Mouse (Mus musculus) myocyte (in vitro differentiated cells): ENCODE measurements at regions not wholly inside any gene's neighbourhood (a gene's known extent, or its start where the extent isn't known, plus 50 kb on each side); places are given as distances from the start of the nearest gene placed in this dataset.

Experiments used
- H3K27me3 ChIP-seq: one replicate; pipeline ENCODE4 v1.6.1; 2011; ENCODE audit not compliant: control insufficient read depth, insufficient read depth, insufficient read length
- H3K36me3 ChIP-seq: one replicate; pipeline ENCODE4 v1.6.1; 2011; ENCODE audit not compliant: control insufficient read depth, insufficient read depth
- H3K4me2 ChIP-seq: one replicate; pipeline ENCODE4 v1.6.1; 2011; ENCODE audit warnings: low read depth, control low read depth
- H3K4me3 ChIP-seq: one replicate; pipeline ENCODE4 v1.5.1; 2011; ENCODE audit warnings: mild to moderate bottlenecking, control low read depth, moderate library complexity
- H3K79me2 ChIP-seq: one replicate; pipeline ENCODE4 v1.6.1; 2011; ENCODE audit not compliant: control insufficient read depth, insufficient read depth
- H3ac ChIP-seq: one replicate; pipeline ENCODE4 v1.6.1; 2011; ENCODE audit not compliant: control insufficient read depth, insufficient read length
- CEBPB ChIP-seq: IDR thresholded peaks from 2 replicates; pipeline ENCODE4 v1.6.1; 2011; ENCODE audit warnings: mild to moderate bottlenecking, moderate library complexity; ENCODE audit not compliant: poor library complexity, insufficient read depth, severe bottlenecking
- E2F4 ChIP-seq: IDR thresholded peaks from one replicate; pipeline ENCODE4 v1.6.1; 2011; ENCODE audit warnings: mild to moderate bottlenecking, control low read depth, moderate library complexity; ENCODE audit not compliant: insufficient read depth
- MYOD1 ChIP-seq, 3 experiments: IDR thresholded peaks; one replicate each; pipeline ENCODE4 v1.6.1; 2011; ENCODE audit warnings: control low read depth in 2 of 3, low read depth in 2 of 3, mild to moderate bottlenecking in 2 of 3, moderate library complexity in 1 of 3; ENCODE audit not compliant: insufficient read length in 2 of 3, control insufficient read depth in 1 of 3
- MYOG ChIP-seq, 3 experiments: IDR thresholded peaks; one replicate each; pipeline ENCODE4 v1.6.1; 2011; ENCODE audit warnings: control low read depth in 2 of 3, low read depth in 2 of 3, mild to moderate bottlenecking in 2 of 3; ENCODE audit not compliant: insufficient read length in 2 of 3, control insufficient read depth in 1 of 3, insufficient read depth in 1 of 3
- POLR2A ChIP-seq: IDR thresholded peaks from one replicate; pipeline ENCODE4 v1.6.1; 2011; ENCODE audit warnings: low read depth, mild to moderate bottlenecking, control low read depth, moderate library complexity; ENCODE audit not compliant: insufficient read length
- POLR2AphosphoS2 ChIP-seq: IDR thresholded peaks from one replicate; pipeline ENCODE4 v1.6.1; 2011; ENCODE audit warnings: low read depth, control low read depth; ENCODE audit not compliant: insufficient read length
- REST ChIP-seq: IDR thresholded peaks from one replicate; pipeline ENCODE4 v1.6.1; 2011; ENCODE audit warnings: mild to moderate bottlenecking, control low read depth, moderate library complexity; ENCODE audit not compliant: insufficient read depth, insufficient read length
- SRF ChIP-seq: IDR thresholded peaks from one replicate; pipeline ENCODE4 v1.6.1; 2011; ENCODE audit warnings: low read depth; ENCODE audit not compliant: control insufficient read depth, insufficient read length
- TCF12 ChIP-seq: IDR thresholded peaks from one replicate; pipeline ENCODE4 v1.6.1; 2011; ENCODE audit warnings: mild to moderate bottlenecking, control low read depth; ENCODE audit not compliant: poor library complexity, insufficient read depth, severe bottlenecking
- TCF3 ChIP-seq: IDR thresholded peaks from one replicate; pipeline ENCODE4 v1.6.1; 2011; ENCODE audit warnings: low read depth, control low read depth; ENCODE audit not compliant: insufficient read length
- USF1 ChIP-seq: IDR thresholded peaks from one replicate; pipeline ENCODE4 v1.6.1; 2011; ENCODE audit warnings: low read depth, mild to moderate bottlenecking, control low read depth, moderate library complexity

- no peaks in the 10 kb centered on the region for H3K36me3 ChIP-seq
- H3ac ChIP-seq = no peak overlapping the region
- H3K4me3 ChIP-seq = no peak overlapping the region
- no peaks in the 10 kb centered on the region for H3K79me2 ChIP-seq
- no peaks in the 10 kb centered on the region for H3K27me3 ChIP-seq
- TF ChIP-seq POLR2AphosphoS2 (no peak), POLR2A (no peak), TCF3 (no peak), CEBPB (no peak), E2F4 (no peak), MYOG (IDR thresholded peaks at IDR 0.05; ENCODE audit: control insufficient read depth in 1 of 3, insufficient read depth in 1 of 3, insufficient read length in 2 of 3, low read depth in 2 of 3) (no peak), SRF (no peak), USF1 (no peak)
- H3K4me2 ChIP-seq = no peak overlapping the region
These were observed 83.3 kb downstream of the Insig2 start for GRCm38 (mm10) chr1:121249081-121249480.

GRCm38 (mm10) chr1:121250686-121251085, 81.7 kb downstream of the Insig2 start:
- no peaks in the 10 kb centered on the region for H3K27me3 ChIP-seq
- no peak overlapping the region for H3K4me3 ChIP-seq
- H3K79me2 ChIP-seq = no peaks in the 10 kb centered on the region
- no peak overlapping the region for H3ac ChIP-seq
- H3K4me2 ChIP-seq = no peak overlapping the region
- no peaks in the 10 kb centered on the region for H3K36me3 ChIP-seq
- no peak for TF ChIP-seq TCF3
- TF ChIP-seq POLR2AphosphoS2 = no peak
- no peak for TF ChIP-seq REST
- no peak for TF ChIP-seq MYOG (IDR thresholded peaks at IDR 0.05; ENCODE audit: control insufficient read depth in 1 of 3, insufficient read depth in 1 of 3, insufficient read length in 2 of 3, low read depth in 2 of 3)
- TF ChIP-seq TCF12 = no peak
- TF ChIP-seq USF1 = no peak

- no peak overlapping the region for H3K4me3 ChIP-seq
- no peaks in the 10 kb centered on the region for H3K36me3 ChIP-seq
- no peak overlapping the region for H3K4me2 ChIP-seq
- TF ChIP-seq SRF (no peak), POLR2AphosphoS2 (no peak), E2F4 (no peak), POLR2A (no peak), USF1 (no peak), CEBPB (no peak), REST (no peak), MYOD1 (IDR thresholded peaks at IDR 0.05; ENCODE audit: control insufficient read depth in 1 of 3, insufficient read length in 2 of 3, low read depth in 2 of 3) (no peak)
- no peak overlapping the region for H3ac ChIP-seq
- H3K79me2 ChIP-seq = no peaks in the 10 kb centered on the region
- no peaks in the 10 kb centered on the region for H3K27me3 ChIP-seq
These were observed 80.3 kb downstream of the Insig2 start for GRCm38 (mm10) chr1:121252056-121252455.

GRCm38 (mm10) chr1:121254196-121254595, 78.2 kb downstream of the Insig2 start:
- Histone ChIP-seq H3K4me3 (no peak overlapping the region), H3K79me2 (no peaks in the 10 kb centered on the region), H3K36me3 (no peaks in the 10 kb centered on the region), H3ac (no peak overlapping the region), H3K27me3 (no peaks in the 10 kb centered on the region), H3K4me2 (peak overlapping the region; percentile 51)
- no peak for TF ChIP-seq CEBPB
